Mouse (Mus musculus) stomach, postnatal 0 days (tissue): ENCODE measurements at regions not wholly inside any gene's neighbourhood (a gene's known extent, or its start where the extent isn't known, plus 50 kb on each side); places are given as distances from the start of the nearest gene placed in this dataset.

Experiments
- CTCF ChIP-seq: IDR thresholded peaks from 2 replicates; pipeline ENCODE4 v1.5.1; 2016; ENCODE audit warnings: antibody characterized with exemption, low read depth, mild to moderate bottlenecking, moderate library complexity
- EP300 ChIP-seq: optimal IDR thresholded peaks from 2 replicates; pipeline ENCODE3; 2016; ENCODE audit warnings: antibody characterized with exemption

DNA sequence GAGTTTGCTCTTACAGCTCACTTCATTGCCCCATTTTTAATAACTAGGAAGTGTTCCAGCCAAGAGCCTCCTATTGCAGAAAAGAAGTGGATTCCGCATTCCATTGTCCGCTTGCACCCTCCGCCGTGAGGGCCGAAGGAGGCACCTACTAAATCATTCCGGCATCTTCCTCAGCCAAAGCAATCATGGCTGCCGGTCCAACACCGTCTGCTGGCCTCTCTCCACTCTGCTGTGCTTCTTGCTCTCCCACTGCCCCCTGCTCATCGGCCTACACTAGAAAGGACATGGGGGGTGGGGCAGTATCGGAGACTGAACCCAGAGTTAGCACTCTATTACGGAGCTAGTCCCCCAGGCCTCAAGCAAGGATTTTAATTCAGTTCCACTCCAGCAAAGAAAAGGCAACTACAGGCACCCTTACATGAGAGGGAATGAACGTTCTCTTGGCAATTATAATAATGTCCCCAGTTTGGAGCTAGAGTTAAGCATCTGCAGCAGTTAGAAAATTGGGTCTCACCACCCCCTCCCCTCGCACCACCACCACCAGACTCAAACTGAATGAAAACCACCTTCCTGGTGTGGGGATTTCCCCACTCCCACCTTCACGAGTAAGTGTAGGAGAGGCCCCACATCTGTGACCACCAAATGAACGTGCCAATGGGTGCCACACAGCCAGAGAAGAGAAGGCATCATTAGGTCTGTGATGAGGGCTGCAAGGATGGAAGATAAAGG lies 88.3 kb downstream of the Adamts15 start:
- no peak for TF ChIP-seq CTCF
- no peak for TF ChIP-seq EP300
